Mouse (Mus musculus): ENCODE measurements around the gene Igdcc3.

DNA sequence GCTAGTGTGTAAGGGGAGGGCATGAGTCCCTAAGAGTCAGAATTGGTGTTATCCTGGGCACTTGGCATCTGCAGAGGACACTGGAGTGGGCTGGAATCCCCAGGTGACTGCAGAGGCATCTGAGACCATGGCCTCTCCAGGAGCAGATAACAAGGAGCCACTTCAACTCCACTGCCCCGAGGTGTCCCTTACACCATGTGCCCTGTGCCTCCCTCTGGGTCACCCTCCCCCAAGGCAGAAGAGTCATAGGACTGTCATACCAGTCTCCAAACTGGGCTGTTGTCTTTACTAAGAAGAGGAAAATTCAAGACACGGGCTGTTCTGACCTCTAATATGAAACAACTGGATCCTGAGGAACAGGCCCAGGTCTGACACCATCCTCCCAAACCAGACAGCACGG is 93.7 kb downstream of the Igdcc3 start:
- no peak for TF ChIP-seq TAL1 (IDR thresholded peaks at IDR 0.05; ENCODE audit: low read length)
- TF ChIP-seq GATA1 (IDR thresholded peaks at IDR 0.05; ENCODE audit: low read length): no peak

Measured in erythroblast, embryonic 14.5 days (primary cell).